ENCODE assay signal across 10 mouse cellular contexts in genomic region chr10:60237475-60238154, GRCm38 (mm10). TPM values are rescaled to one million over a fixed set of nuclear protein-coding genes. Genes with fewer than 3 reads are reported as not detected.
DNase-seq lines count a peak whose midpoint lies in the region; ATAC-seq and TF ChIP-seq lines count a peak whose summit lies in the region.
"Had no signal": no experiment of that assay in that cellular context is flagged by ENCODE, and none has a peak within 500 bp of the region (broad histone marks: within the 10 kb centered on the region; RNA-seq: fewer than 3 reads in every experiment).

No protein-coding gene starts in this region.

- ATAC-seq in hindbrain, embryonic 14.5 days (ENCODE audit: low FRiP score): no peak
- no peak for ATAC-seq in hindbrain, embryonic 12.5 days (ENCODE audit: low FRiP score)
- ATAC-seq in neural tube, embryonic 13.5 days (ENCODE audit: low read depth): 0 out of 2 replicates have a peak, but pooled peaks have one; percentile 43
- no peak for ATAC-seq in megakaryocyte, adult 5-6 weeks (ENCODE audit: poor library complexity, severe bottlenecking)

- no peaks in the 10 kb centered on the region for H3K27me3 ChIP-seq in hindbrain, embryonic 14.5 days (ENCODE audit: control insufficient read depth, insufficient read depth, low read length)
- H3K27me3 ChIP-seq in hindbrain, embryonic 12.5 days: no peaks in the 10 kb centered on the region
- H3K27me3 ChIP-seq in embryonic facial prominence, embryonic 10.5 days (replicated peaks; ENCODE audit: low read depth, poor library complexity, severe bottlenecking): no peaks in the 10 kb centered on the region
- no peaks in the 10 kb centered on the region for H3K27me3 ChIP-seq in neural tube, embryonic 13.5 days
- H3K27me3 ChIP-seq: embryonic facial prominence, embryonic 15.5 days; liver, embryonic 15.5 days had no signal

- H3K27ac ChIP-seq in hindbrain, embryonic 14.5 days: no peak overlapping the region
- H3K27ac ChIP-seq in hindbrain, embryonic 12.5 days: no peak overlapping the region
- H3K27ac ChIP-seq in embryonic facial prominence, embryonic 10.5 days (replicated peaks): no peak overlapping the region
- no peak overlapping the region for H3K27ac ChIP-seq in layer of hippocampus, adult 2 months
- H3K27ac ChIP-seq in neural tube, embryonic 13.5 days (replicated peaks): no peak overlapping the region
- H3K27ac ChIP-seq: embryonic facial prominence, embryonic 15.5 days; liver, embryonic 15.5 days had no signal

- H3K4me1 ChIP-seq in hindbrain, embryonic 14.5 days (replicated peaks; ENCODE audit: control insufficient read depth, insufficient read depth, low read length): no peaks in the 10 kb centered on the region
- H3K4me1 ChIP-seq in hindbrain, embryonic 12.5 days: no peaks in the 10 kb centered on the region
- no peaks in the 10 kb centered on the region for H3K4me1 ChIP-seq in embryonic facial prominence, embryonic 10.5 days
- no peaks in the 10 kb centered on the region for H3K4me1 ChIP-seq in neural tube, embryonic 13.5 days (replicated peaks)
- H3K4me1 ChIP-seq: embryonic facial prominence, embryonic 15.5 days; liver, embryonic 15.5 days had no signal

- peak; percentile 66 for DNase-seq in hindbrain, embryonic 14.5 days (ENCODE audit: low spot score)
- DNase-seq in CD4-positive helper T cell, adult 2 months (ENCODE audit: low read depth, low spot score): peak; percentile 42
- peak; percentile 78 for DNase-seq in adrenal gland, postnatal 10 days
- DNase-seq in embryonic facial prominence, embryonic 10.5 days (ENCODE audit: low spot score): peak; percentile 67
- peak in 1 of 2 experiments; percentile 72 for DNase-seq in layer of hippocampus, adult 2 months (ENCODE audit: low spot score in 2 of 2)

- no peak overlapping the region for H3K4me2 ChIP-seq in hindbrain, embryonic 14.5 days (replicated peaks)
- H3K4me2 ChIP-seq in hindbrain, embryonic 12.5 days (replicated peaks): no peak overlapping the region
- no peak overlapping the region for H3K4me2 ChIP-seq in neural tube, embryonic 13.5 days
- H3K4me2 ChIP-seq: embryonic facial prominence, embryonic 15.5 days; liver, embryonic 15.5 days had no signal

- H3K9ac ChIP-seq in hindbrain, embryonic 14.5 days: no peak overlapping the region
- H3K9ac ChIP-seq in hindbrain, embryonic 12.5 days: no peak overlapping the region
- H3K9ac ChIP-seq in neural tube, embryonic 13.5 days: no peak overlapping the region
- H3K9ac ChIP-seq: embryonic facial prominence, embryonic 15.5 days; liver, embryonic 15.5 days had no signal

- 65% methylated on average over 10 of the region's 10 CpGs for WGBS in hindbrain, embryonic 14.5 days
- WGBS in hindbrain, embryonic 12.5 days: 64% methylated on average over 10 of the region's 10 CpGs
- WGBS in embryonic facial prominence, embryonic 10.5 days: 69% methylated on average over 10 of the region's 10 CpGs
- WGBS in neural tube, embryonic 13.5 days: 68% methylated on average over 10 of the region's 10 CpGs

- peak; percentile 86 for TF ChIP-seq CTCF in layer of hippocampus, adult 2 months (conservative IDR thresholded peaks at IDR 0.05)

- H3K9me3 ChIP-seq in hindbrain, embryonic 14.5 days (ENCODE audit: control insufficient read depth, low read length): no peaks in the 10 kb centered on the region
- 0 out of 2 replicates have a peak, but pooled peaks cover 4% of the 10 kb centered on the region for H3K9me3 ChIP-seq in hindbrain, embryonic 12.5 days (replicated peaks)
- no peaks in the 10 kb centered on the region for H3K9me3 ChIP-seq in embryonic facial prominence, embryonic 10.5 days
- no peaks in the 10 kb centered on the region for H3K9me3 ChIP-seq in neural tube, embryonic 13.5 days
- H3K9me3 ChIP-seq: embryonic facial prominence, embryonic 15.5 days; liver, embryonic 15.5 days had no signal

- no peak overlapping the region for H3K4me3 ChIP-seq in hindbrain, embryonic 14.5 days (replicated peaks; ENCODE audit: low read length)
- no peak overlapping the region for H3K4me3 ChIP-seq in hindbrain, embryonic 12.5 days
- H3K4me3 ChIP-seq in embryonic facial prominence, embryonic 10.5 days: no peak overlapping the region
- H3K4me3 ChIP-seq in layer of hippocampus, adult 2 months: no peak overlapping the region
- H3K4me3 ChIP-seq in neural tube, embryonic 13.5 days: no peak overlapping the region
- H3K4me3 ChIP-seq: embryonic facial prominence, embryonic 15.5 days; liver, embryonic 15.5 days had no signal

- no peaks in the 10 kb centered on the region for H3K36me3 ChIP-seq in hindbrain, embryonic 14.5 days (replicated peaks; ENCODE audit: control insufficient read depth, insufficient read depth)
- no peaks in the 10 kb centered on the region for H3K36me3 ChIP-seq in hindbrain, embryonic 12.5 days
- no peaks in the 10 kb centered on the region for H3K36me3 ChIP-seq in embryonic facial prominence, embryonic 10.5 days (replicated peaks)
- H3K36me3 ChIP-seq in neural tube, embryonic 13.5 days: no peaks in the 10 kb centered on the region
- H3K36me3 ChIP-seq: embryonic facial prominence, embryonic 15.5 days; liver, embryonic 15.5 days had no signal

RNA-seq across cellular contexts. Expression of gene Chst3, which starts 18.6 kb away (rescaled TPM):
- polyA plus RNA-seq in hindbrain, embryonic 14.5 days (2014; fragmentation: Nextera tagmentation; extraction: Ambion mirVana): 1.2 TPM in 2 replicates
- polyA plus RNA-seq in hindbrain, embryonic 12.5 days (2016; fragmentation: Nextera tagmentation; extraction: Ambion mirVana): 3.2 and 3.7 TPM in 2 replicates
- total RNA-seq in adrenal gland, postnatal 10 days (2021): 1 to 10 TPM; 2.8 to 3.0 TPM
- 1.8 and 1.9 TPM in 2 replicates for polyA plus RNA-seq in embryonic facial prominence, embryonic 10.5 days (2016; fragmentation: Nextera tagmentation; extraction: Ambion mirVana)
- 1 to 10 TPM; 1.2 to 1.8 TPM for total RNA-seq in layer of hippocampus, adult 2 months (2021)
- 1.9 and 2.7 TPM in 2 replicates for polyA plus RNA-seq in neural tube, embryonic 13.5 days (2015; fragmentation: Nextera tagmentation; extraction: Ambion mirVana)
- total RNA-seq in megakaryocyte, adult 5-6 weeks (2015): 0.25 TPM in 1 of 2 replicates, not detected in the other
- total RNA-seq in megakaryocyte, adult 5-6 weeks (2017): 0.15 and 0.16 TPM in 2 replicates

RNA-seq across cellular contexts. Expression of gene Psap, which starts 39.8 kb away (rescaled TPM):
- polyA plus RNA-seq in hindbrain, embryonic 14.5 days (2014; fragmentation: Nextera tagmentation; extraction: Ambion mirVana): 147 and 180 TPM in 2 replicates
- 102 and 104 TPM in 2 replicates for polyA plus RNA-seq in hindbrain, embryonic 12.5 days (2016; fragmentation: Nextera tagmentation; extraction: Ambion mirVana)
- 100 to 1,000 TPM; 882 to 922 TPM for total RNA-seq in adrenal gland, postnatal 10 days (2021)
- polyA plus RNA-seq in embryonic facial prominence, embryonic 10.5 days (2016; fragmentation: Nextera tagmentation; extraction: Ambion mirVana): 47.1 and 49.0 TPM in 2 replicates
- 1,000 to 10,000 TPM; 1,331 to 1,399 TPM for total RNA-seq in layer of hippocampus, adult 2 months (2021)
- polyA plus RNA-seq in neural tube, embryonic 13.5 days (2015; fragmentation: Nextera tagmentation; extraction: Ambion mirVana): 136 and 140 TPM in 2 replicates
- 2,144 and 2,167 TPM in 2 replicates for total RNA-seq in megakaryocyte, adult 5-6 weeks (2015)
- 2,372 and 2,545 TPM in 2 replicates for total RNA-seq in megakaryocyte, adult 5-6 weeks (2017)
